ENCODE assay signal across 8 mouse cellular contexts in genomic region chr12:80018086-80018485, GRCm38 (mm10).
DNase-seq lines count a peak whose midpoint lies in the region; ATAC-seq lines count a peak whose summit lies in the region.
"Had no signal": no experiment of that assay in that cellular context is flagged by ENCODE, and none has a peak within 500 bp of the region (broad histone marks: within the 10 kb centered on the region; RNA-seq: fewer than 3 reads in every experiment).

No protein-coding gene starts in this region.

- H3K27ac ChIP-seq in kidney, embryonic 14.5 days (ENCODE audit: low read depth, low read length) = peak overlapping the region; percentile 51; the same call in 1 of the 2 replicates
- H3K27ac ChIP-seq in heart, embryonic 15.5 days = peak overlapping the region; percentile 49
- peak overlapping the region; percentile 70 for H3K27ac ChIP-seq in stomach, embryonic 15.5 days

- H3K27me3 ChIP-seq in kidney, embryonic 14.5 days (ENCODE audit: control insufficient read depth, insufficient read depth, low read length) = no peaks in the 10 kb centered on the region
- no peaks in the 10 kb centered on the region for H3K27me3 ChIP-seq in heart, embryonic 15.5 days
- H3K27me3 ChIP-seq in stomach, embryonic 15.5 days (replicated peaks) = no peaks in the 10 kb centered on the region

- no peak for DNase-seq in kidney, postnatal 14 days
- peak; percentile 74 to 82 for DNase-seq in lung, adult 18-20 months
- DNase-seq in B cell, adult 2 months = no peak
- DNase-seq in cerebellum, adult 9-11 months = no peak
- DNase-seq: cerebellum, adult 11-12 months had no signal

- no peak overlapping the region; the same call in 1 of the 2 replicates for H3K9ac ChIP-seq in kidney, embryonic 14.5 days (ENCODE audit: low read depth, low read length)
- no peak overlapping the region for H3K9ac ChIP-seq in heart, embryonic 15.5 days
- H3K9ac ChIP-seq in stomach, embryonic 15.5 days = no peak overlapping the region

- peaks cover 54% of the 10 kb centered on the region for H3K4me1 ChIP-seq in kidney, embryonic 14.5 days (ENCODE audit: control insufficient read depth, insufficient read depth, low read length)
- peaks cover 69% of the 10 kb centered on the region for H3K4me1 ChIP-seq in heart, embryonic 15.5 days (replicated peaks)
- H3K4me1 ChIP-seq in stomach, embryonic 15.5 days = peaks cover 38% of the 10 kb centered on the region

- WGBS in kidney, embryonic 14.5 days = 81% methylated on average over 8 of the region's 8 CpGs
- WGBS in heart, embryonic 15.5 days = 53% methylated on average over 8 of the region's 8 CpGs
- 81% methylated on average over 8 of the region's 8 CpGs for WGBS in stomach, embryonic 15.5 days

- no peak overlapping the region for H3K4me3 ChIP-seq in kidney, embryonic 14.5 days (ENCODE audit: low read length)
- H3K4me3 ChIP-seq in heart, embryonic 15.5 days = no peak overlapping the region
- H3K4me3 ChIP-seq in stomach, embryonic 15.5 days (replicated peaks) = no peak overlapping the region

- no peak overlapping the region for H3K4me2 ChIP-seq in kidney, embryonic 14.5 days (replicated peaks; ENCODE audit: low read depth, low read length)
- no peak overlapping the region for H3K4me2 ChIP-seq in heart, embryonic 15.5 days
- H3K4me2 ChIP-seq in stomach, embryonic 15.5 days = no peak overlapping the region

- ATAC-seq in kidney, embryonic 14.5 days (ENCODE audit: low FRiP score, low TSS enrichment) = no peak
- ATAC-seq in heart, embryonic 15.5 days (replicated peaks; ENCODE audit: insufficient number of reproducible peaks, insufficient read depth, low FRiP score, low read depth) = no peak
- ATAC-seq in stomach, embryonic 15.5 days (ENCODE audit: insufficient read depth, low FRiP score, low read depth) = no peak

- H3K36me3 ChIP-seq in kidney, embryonic 14.5 days (ENCODE audit: control insufficient read depth, insufficient read depth, low read length) = no peaks in the 10 kb centered on the region
- H3K36me3 ChIP-seq in heart, embryonic 15.5 days = no peaks in the 10 kb centered on the region
- H3K36me3 ChIP-seq in stomach, embryonic 15.5 days = no peaks in the 10 kb centered on the region

- no peaks in the 10 kb centered on the region for H3K9me3 ChIP-seq in kidney, embryonic 14.5 days (ENCODE audit: control insufficient read depth, low read length)
- H3K9me3 ChIP-seq in heart, embryonic 15.5 days (replicated peaks) = no peaks in the 10 kb centered on the region
- no peaks in the 10 kb centered on the region for H3K9me3 ChIP-seq in stomach, embryonic 15.5 days

Comparison
In these comparisons a context has a peak if more than half of its experiments do, and no peak if none do; other contexts are left out.
1. DNase-seq: peak in lung, adult 18-20 months (2 of 2); none in kidney, postnatal 14 days (single experiment), B cell, adult 2 months (0 of 2) and cerebellum, adult 9-11 months (single experiment).
2. Peak in every context shown above with its lines, with median percentiles within 50 percentile points of each other: H3K27ac ChIP-seq.